Mouse (Mus musculus) forebrain, embryonic 14.5 days (tissue): ENCODE measurements at regions not wholly inside any gene's neighbourhood (a gene's known extent, or its start where the extent isn't known, plus 50 kb on each side); places are given as distances from the start of the nearest gene placed in this dataset.
A peak's percentile ranks its signal among the peaks of the same experiment; 100 is the strongest.

ENCODE experiments used
- ATAC-seq: fragments of 200-750 bp; cut with Nextera tagmentation; 2 replicates; pipeline ENCODE4 v1.8.0; 2017; ENCODE audit warnings: mild to moderate bottlenecking, moderate library complexity
- DNase-seq: peaks from one replicate; pipeline ENCODE4 v3.0.0-alpha.2; 2015; ENCODE audit warnings: low spot score
- H3K27ac ChIP-seq: fragments of 300-500 bp; sonication (generic); 2 replicates; pipeline ENCODE4 v1.5.1; 2014; ENCODE audit warnings: low read depth, mild to moderate bottlenecking, control low read depth, low read length, moderate library complexity
- H3K27me3 ChIP-seq: fragments of 300-500 bp; sonication (generic); replicated peaks from 2 replicates; pipeline ENCODE4 v1.6.1; 2014; ENCODE audit warnings: low read length, control low read depth, mixed read lengths; ENCODE audit not compliant: control insufficient read depth, insufficient read depth
- H3K36me3 ChIP-seq: fragments of 300-500 bp; sonication (generic); 2 replicates; pipeline ENCODE4 v1.6.1; 2014; ENCODE audit warnings: low read length, control low read depth; ENCODE audit not compliant: control insufficient read depth, insufficient read depth
- H3K4me1 ChIP-seq: fragments of 300-500 bp; sonication (generic); 2 replicates; pipeline ENCODE4 v1.6.1; 2014; ENCODE audit warnings: antibody characterized with exemption, low read length, control low read depth; ENCODE audit not compliant: control insufficient read depth, insufficient read depth
- H3K4me2 ChIP-seq: fragments of 300-500 bp; sonication (generic); 2 replicates; pipeline ENCODE4 v1.6.1; 2014; ENCODE audit warnings: mild to moderate bottlenecking, control low read depth, low read length
- H3K4me3 ChIP-seq: fragments of 300-500 bp; sonication (generic); 2 replicates; pipeline ENCODE4 v1.5.1; 2014; ENCODE audit warnings: low read depth, low read length, control low read depth
- H3K9ac ChIP-seq: fragments of 300-500 bp; sonication (generic); 2 replicates; pipeline ENCODE4 v1.6.1; 2014; ENCODE audit warnings: mild to moderate bottlenecking, low read length, control low read depth, moderate library complexity
- H3K9me3 ChIP-seq: fragments of 300-500 bp; sonication (generic); replicated peaks from 2 replicates; pipeline ENCODE4 v1.6.1; 2016; ENCODE audit warnings: low read length, control low read depth, mixed read lengths; ENCODE audit not compliant: control insufficient read depth
- WGBS: fragments of 180-500 bp; shearing (Covaris S2); extraction: QIAGEN DNeasy Blood & Tissue Kit; methylation state at CpG from one replicate; pipeline ENCODE4 v1.1.7; 2014; 5-methylcytosine and 5-hydroxymethylcytosine counted together

DNA sequence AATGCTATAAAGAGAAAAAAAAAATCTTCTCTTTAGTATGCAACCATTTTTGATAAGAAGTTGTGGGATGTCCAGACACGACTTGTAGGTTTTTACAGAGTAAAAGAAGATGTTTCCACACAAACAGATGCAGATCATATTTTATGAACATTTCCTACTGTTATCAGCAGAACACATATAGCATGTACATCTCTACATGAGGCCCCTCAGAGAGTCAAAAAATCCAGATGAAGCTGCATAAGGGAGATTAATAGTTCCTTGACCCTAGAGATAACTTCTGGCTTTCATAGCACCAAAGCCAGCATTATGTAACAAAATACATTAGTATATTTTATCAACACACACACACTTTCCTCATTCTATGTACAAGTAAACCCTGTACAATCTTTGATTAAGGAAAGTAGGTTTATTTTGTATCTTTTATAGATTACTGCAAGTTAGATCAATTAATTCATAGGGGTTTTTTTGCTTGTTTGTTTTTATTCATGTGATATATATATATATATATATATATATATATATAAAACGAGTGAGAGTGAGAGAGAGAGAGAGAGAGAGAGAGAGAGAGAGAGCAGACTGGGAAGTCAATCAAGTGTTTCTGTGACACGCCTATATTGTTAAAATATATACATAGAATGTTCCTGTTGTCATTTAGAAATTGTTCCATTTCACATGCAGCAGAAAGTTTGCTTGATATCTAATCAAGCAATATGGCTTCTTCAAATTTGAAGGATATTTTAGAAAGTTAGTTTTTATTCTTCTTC is 541.2 kb downstream of the Plcl1 start:
- Histone ChIP-seq H3K4me3 (no peak overlapping the region), H3K4me2 (no peak overlapping the region), H3K4me1 (no peaks in the 10 kb centered on the region), H3K27ac (no peak overlapping the region), H3K9me3 (no peaks in the 10 kb centered on the region), H3K27me3 (no peaks in the 10 kb centered on the region), H3K36me3 (no peaks in the 10 kb centered on the region), H3K9ac (no peak overlapping the region)
- DNase-seq (no peak), ATAC-seq (no peak)
- 81% methylated on average over 3 of the region's 3 CpGs for WGBS

DNA sequence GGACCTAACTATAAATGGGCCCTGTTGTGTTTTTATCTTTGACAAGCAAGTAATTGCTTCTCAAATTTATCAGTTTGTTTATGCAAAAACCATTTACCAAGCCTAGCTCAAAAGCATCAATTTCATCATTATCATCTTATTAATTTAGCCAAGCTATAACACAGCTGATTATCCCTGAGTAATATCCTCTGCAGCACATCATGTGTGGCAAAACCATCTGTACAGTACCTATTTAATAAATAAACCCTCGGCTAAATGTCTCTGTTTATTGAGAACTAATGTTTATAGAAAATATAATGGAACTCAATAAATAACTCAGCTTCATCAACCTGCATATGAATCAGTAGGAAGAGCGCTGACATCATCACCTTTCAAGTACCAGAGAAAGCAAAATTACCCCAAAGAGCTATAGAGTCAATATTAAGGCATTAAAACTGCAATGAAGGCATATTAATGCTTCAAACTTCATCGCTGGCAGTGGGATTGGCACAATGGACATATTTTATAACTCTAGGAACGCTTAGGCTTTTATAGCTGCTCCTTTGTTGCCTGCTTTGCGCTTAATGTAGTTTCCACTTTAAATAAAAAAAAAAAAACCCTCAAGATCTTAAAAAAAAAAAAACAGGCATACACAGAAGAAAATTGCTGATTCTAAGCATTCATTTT is 542.0 kb downstream of the Plcl1 start:
- DNase-seq (no peak), ATAC-seq (no peak)
- H3K36me3 ChIP-seq: no peaks in the 10 kb centered on the region
- no peaks in the 10 kb centered on the region for H3K4me1 ChIP-seq
- H3K9me3 ChIP-seq: no peaks in the 10 kb centered on the region
- H3K4me2 ChIP-seq: no peak overlapping the region
- no peak overlapping the region for H3K4me3 ChIP-seq
- 89% methylated on average over 5 of the region's 5 CpGs for WGBS
- no peaks in the 10 kb centered on the region for H3K27me3 ChIP-seq
- no peak overlapping the region for H3K9ac ChIP-seq
- H3K27ac ChIP-seq: no peak overlapping the region

GRCm38 (mm10) chr1:55949606-55950005 is 543.9 kb downstream of the Plcl1 start:
- no peaks in the 10 kb centered on the region for H3K4me1 ChIP-seq
- H3K4me3 ChIP-seq: no peak overlapping the region
- no peak overlapping the region for H3K4me2 ChIP-seq
- H3K9ac ChIP-seq: no peak overlapping the region
- no peaks in the 10 kb centered on the region for H3K27me3 ChIP-seq
- no peaks in the 10 kb centered on the region for H3K9me3 ChIP-seq
- DNase-seq (no peak), ATAC-seq (no peak)
- H3K27ac ChIP-seq: no peak overlapping the region
- WGBS: 94% methylated on average over 4 of the region's 4 CpGs
- H3K36me3 ChIP-seq: no peaks in the 10 kb centered on the region

DNA sequence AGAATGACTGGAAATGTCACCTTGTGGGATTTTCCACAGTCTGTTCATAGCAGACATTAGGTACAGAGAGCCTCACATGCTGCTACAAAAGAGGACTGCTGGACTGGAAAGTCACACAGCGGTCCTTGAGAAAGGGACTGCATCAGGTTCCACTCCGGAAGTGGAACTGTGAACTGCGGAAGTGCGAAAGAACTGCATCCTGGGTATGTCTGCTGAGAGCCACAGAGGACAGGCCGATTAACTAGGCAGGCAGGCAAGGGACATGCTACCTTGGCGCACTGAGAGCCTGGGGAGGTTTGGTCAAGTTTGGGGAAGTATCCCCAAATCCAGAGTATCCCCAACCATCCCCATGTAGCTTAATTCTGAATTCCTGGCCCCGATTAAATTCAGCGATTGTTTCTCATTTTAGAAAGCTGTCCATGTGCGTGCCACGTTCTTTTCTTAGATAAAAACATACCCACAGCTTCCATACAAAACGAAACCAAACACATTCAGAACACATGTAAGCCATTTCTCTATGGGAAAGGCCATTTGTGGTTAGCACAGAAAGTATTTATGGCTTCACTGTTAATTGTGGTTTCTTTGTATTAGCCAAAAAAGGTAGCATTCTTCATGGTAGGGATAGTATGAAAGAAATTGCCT is 552.2 kb downstream of the Plcl1 start:
- 0 out of 2 replicates have a peak, but pooled peaks cover 2% of the 10 kb centered on the region for H3K4me1 ChIP-seq
- no peak overlapping the region for H3K4me2 ChIP-seq
- no peak overlapping the region for H3K4me3 ChIP-seq
- DNase-seq: no peak
- H3K9me3 ChIP-seq: no peaks in the 10 kb centered on the region
- ATAC-seq: no peak
- WGBS: 85% methylated on average over 11 of the region's 11 CpGs
- no peaks in the 10 kb centered on the region for H3K27me3 ChIP-seq
- no peaks in the 10 kb centered on the region for H3K36me3 ChIP-seq
- H3K9ac ChIP-seq: no peak overlapping the region
- no peak overlapping the region for H3K27ac ChIP-seq

DNA sequence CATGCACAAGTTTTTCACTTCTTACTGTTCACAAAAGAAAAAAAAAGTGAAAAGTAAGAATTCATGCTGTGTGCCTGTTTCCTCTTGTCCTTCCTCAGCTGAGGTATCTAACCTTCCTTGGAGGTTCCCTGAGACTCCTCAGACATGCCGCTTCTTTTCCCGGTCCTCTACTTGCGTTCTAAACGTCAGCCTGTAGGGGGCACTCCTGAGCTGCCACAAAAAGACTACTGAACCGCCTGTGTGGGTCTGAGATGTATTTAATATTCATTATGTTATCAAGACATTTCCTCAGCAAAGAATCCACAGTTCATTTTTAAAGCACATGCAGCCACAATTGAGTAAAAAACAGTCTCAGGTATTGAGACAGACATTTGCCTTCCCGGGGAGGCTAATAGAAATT is 554.6 kb downstream of the Plcl1 start:
- no peaks in the 10 kb centered on the region for H3K9me3 ChIP-seq
- H3K4me3 ChIP-seq: no peak overlapping the region
- DNase-seq: peak; percentile 85
- WGBS: 16% methylated on average over 6 of the region's 6 CpGs
- H3K9ac ChIP-seq: no peak overlapping the region
- H3K4me1 ChIP-seq: 0 out of 2 replicates have a peak, but pooled peaks cover 2% of the 10 kb centered on the region
- peak; percentile 75; the same call in 1 of the 2 replicates for ATAC-seq
- H3K27me3 ChIP-seq: no peaks in the 10 kb centered on the region
- H3K4me2 ChIP-seq: no peak overlapping the region
- no peak overlapping the region for H3K27ac ChIP-seq
- H3K36me3 ChIP-seq: no peaks in the 10 kb centered on the region

- H3K4me1 ChIP-seq: no peaks in the 10 kb centered on the region
- no peaks in the 10 kb centered on the region for H3K36me3 ChIP-seq
- H3K9me3 ChIP-seq: no peaks in the 10 kb centered on the region
- WGBS: 88% methylated on average over 5 of the region's 5 CpGs
- no peaks in the 10 kb centered on the region for H3K27me3 ChIP-seq
- no peak overlapping the region for H3K9ac ChIP-seq
- no peak overlapping the region for H3K4me3 ChIP-seq
- ATAC-seq: no peak
- no peak for DNase-seq
- H3K27ac ChIP-seq: no peak overlapping the region
- no peak overlapping the region for H3K4me2 ChIP-seq
These were observed 558.1 kb downstream of the Plcl1 start for GRCm38 (mm10) chr1:55963867-55964266.

DNA sequence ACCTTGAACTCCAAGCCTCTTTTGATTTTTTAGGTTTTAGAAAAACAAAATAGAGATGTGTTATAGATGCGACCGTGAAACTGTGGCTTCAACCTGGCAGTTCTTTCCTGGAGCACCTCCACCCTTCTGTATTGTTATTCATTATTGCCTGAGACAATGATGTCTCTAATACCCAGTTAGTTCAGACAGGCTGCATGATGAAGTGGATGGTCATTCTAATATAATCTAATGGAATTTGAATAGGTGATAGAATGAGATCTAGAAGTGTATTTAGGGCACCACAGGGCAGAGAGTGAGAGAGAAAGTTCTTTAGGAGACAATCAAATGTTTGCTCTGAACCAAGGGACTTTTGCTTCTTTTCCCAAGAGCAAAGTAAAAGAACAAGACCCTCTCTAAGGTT is 560.6 kb downstream of the Plcl1 start:
- Histone ChIP-seq H3K4me3 (no peak overlapping the region), H3K4me1 (no peaks in the 10 kb centered on the region), H3K9me3 (no peaks in the 10 kb centered on the region), H3K36me3 (no peaks in the 10 kb centered on the region), H3K4me2 (no peak overlapping the region), H3K27me3 (no peaks in the 10 kb centered on the region), H3K9ac (no peak overlapping the region), H3K27ac (no peak overlapping the region)
- 78% methylated on average over 2 of the region's 2 CpGs for WGBS
- ATAC-seq (no peak), DNase-seq (no peak)

DNA sequence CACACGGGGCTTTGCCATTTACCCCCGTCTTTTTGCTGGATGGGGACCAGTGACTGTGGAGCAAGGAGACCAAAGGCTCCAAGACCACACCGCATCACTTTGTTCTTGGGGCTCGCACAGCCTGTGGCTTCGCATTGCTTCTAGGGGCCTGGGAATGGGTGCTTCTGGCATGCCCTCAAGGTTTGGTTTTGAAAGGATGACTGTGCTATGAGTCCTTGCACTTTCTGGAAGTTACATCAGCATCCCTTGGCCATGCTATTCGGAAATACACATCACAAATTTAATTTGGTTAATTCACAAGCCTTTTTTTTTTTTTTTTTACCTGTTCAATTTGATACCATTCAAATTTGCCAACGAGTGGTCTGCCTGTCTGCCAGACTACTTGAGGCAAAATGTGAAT is 562.1 kb downstream of the Plcl1 start:
- Histone ChIP-seq H3K4me1 (no peaks in the 10 kb centered on the region), H3K9ac (no peak overlapping the region), H3K4me2 (no peak overlapping the region), H3K27me3 (no peaks in the 10 kb centered on the region), H3K36me3 (no peaks in the 10 kb centered on the region), H3K9me3 (no peaks in the 10 kb centered on the region), H3K4me3 (no peak overlapping the region), H3K27ac (no peak overlapping the region)
- 94% methylated on average over 7 of the region's 7 CpGs for WGBS
- no peak for ATAC-seq
- no peak for DNase-seq

DNA sequence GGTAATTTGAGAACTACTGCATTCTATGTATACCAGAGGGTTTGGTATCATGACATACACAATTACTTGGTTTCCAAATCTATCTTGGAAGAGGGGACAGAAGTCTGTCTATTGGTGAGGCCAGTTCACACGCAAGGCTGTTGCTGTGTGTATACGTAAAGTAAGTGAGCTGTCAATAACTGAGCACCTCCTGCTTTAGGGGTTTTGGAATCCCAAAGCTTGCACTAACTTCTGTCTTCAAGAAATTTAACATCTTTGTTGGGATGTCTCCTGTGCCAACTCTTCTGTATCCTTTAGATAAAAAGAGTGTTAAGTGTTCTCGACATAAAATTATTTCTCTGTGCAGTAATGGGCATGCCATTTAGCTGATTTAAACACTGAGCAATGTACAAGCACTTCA is 572.1 kb downstream of the Plcl1 start:
- no peak overlapping the region for H3K4me3 ChIP-seq
- WGBS: 86% methylated on average over 3 of the region's 3 CpGs
- no peak for DNase-seq
- no peak overlapping the region for H3K9ac ChIP-seq
- no peaks in the 10 kb centered on the region for H3K9me3 ChIP-seq
- H3K4me1 ChIP-seq: 0 out of 2 replicates have a peak, but pooled peaks cover 3% of the 10 kb centered on the region
- H3K27ac ChIP-seq: no peak overlapping the region
- no peaks in the 10 kb centered on the region for H3K36me3 ChIP-seq
- no peak overlapping the region for H3K4me2 ChIP-seq
- ATAC-seq: no peak
- H3K27me3 ChIP-seq: no peaks in the 10 kb centered on the region
